Mouse (Mus musculus): ENCODE measurements around the gene Zdhhc20. TPM values are rescaled to one million over a fixed set of nuclear protein-coding genes. Genes with fewer than 3 reads are reported as not detected.

Gene Zdhhc20
- total and polyA plus RNA-seq, 3 experiments: 1.0 to 20.5 (median 19.7) TPM

DNA sequence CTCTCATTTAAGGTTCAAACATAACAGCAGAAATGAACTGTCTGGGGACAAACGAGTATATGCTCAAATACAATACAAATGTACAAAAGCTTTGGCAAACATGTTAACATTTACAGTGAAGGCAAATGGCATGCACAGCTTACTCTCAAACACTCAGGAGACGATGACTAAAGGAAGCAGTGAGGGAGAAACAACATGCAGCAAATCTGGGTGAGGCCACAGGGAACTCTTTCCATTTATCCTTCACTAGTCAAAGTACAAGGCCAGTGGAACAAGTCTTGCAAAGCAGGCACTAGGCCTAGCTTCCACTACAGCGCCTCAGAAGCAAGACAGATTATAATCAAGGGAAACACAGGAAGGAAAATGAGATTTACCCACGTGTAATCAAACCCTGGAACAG is 7.4 kb downstream of the Zdhhc20 start:
- ATAC-seq (ENCODE audit: extremely low read depth, insufficient number of reproducible peaks, low FRiP score, poor library complexity, severe bottlenecking): no peak
- Histone ChIP-seq H3K9me3 (replicated peaks) (no peaks in the 10 kb centered on the region), H3K4me1 (ENCODE audit: insufficient read depth, low read depth, low read length) (peaks cover 2% of the 10 kb centered on the region), H3K4me3 (ENCODE audit: low read depth, low read length) (no peak overlapping the region), H3K27me3 (ENCODE audit: insufficient read depth, low read length) (no peaks in the 10 kb centered on the region), H3K36me3 (replicated peaks) (peaks cover 20% of the 10 kb centered on the region)
- no peak for TF ChIP-seq POLR2AphosphoS5 (IDR thresholded peaks at IDR 0.05; ENCODE audit: insufficient replicate concordance, low read depth, low read length)
- TF ChIP-seq TAL1 (conservative IDR thresholded peaks at IDR 0.05; ENCODE audit: low read depth, low read length): no peak
- no peak for TF ChIP-seq CTCF (IDR thresholded peaks at IDR 0.05; ENCODE audit: low read depth, low read length)
- TF ChIP-seq GATA2 (IDR thresholded peaks at IDR 0.05; ENCODE audit: borderline replicate concordance, low read depth, low read length): no peak
- TF ChIP-seq GATA1 (IDR thresholded peaks at IDR 0.05; ENCODE audit: borderline replicate concordance, low read length): no peak
- DNase-seq (ENCODE audit: low spot score): no peak

DNA sequence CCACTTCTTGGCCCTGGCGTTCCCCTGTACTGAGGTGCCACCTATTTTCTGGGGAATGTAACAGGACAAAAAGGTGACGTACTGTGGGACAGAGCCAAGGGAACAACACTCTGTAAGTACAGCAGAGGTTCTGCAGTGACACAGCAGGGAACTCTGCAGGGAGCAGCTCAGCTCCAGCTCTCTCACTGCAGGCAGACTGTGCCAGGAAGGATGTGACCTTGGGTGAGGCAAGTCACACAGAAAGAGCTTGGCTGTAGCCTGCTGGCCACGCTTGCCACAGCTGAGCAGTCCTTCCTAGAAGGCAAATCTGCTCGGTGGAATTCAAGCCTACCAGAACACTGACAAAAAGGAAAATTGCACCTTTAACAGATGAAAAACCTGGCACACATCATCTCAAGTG is 8.3 kb downstream of the Zdhhc20 start:
- H3K4me1 ChIP-seq (ENCODE audit: insufficient read depth, low read depth, low read length): no peaks in the 10 kb centered on the region; the same call in 1 of the 2 replicates
- TF ChIP-seq GATA1 (IDR thresholded peaks at IDR 0.05; ENCODE audit: borderline replicate concordance, low read length) (no peak), TAL1 (conservative IDR thresholded peaks at IDR 0.05; ENCODE audit: low read depth, low read length) (no peak), CTCF (IDR thresholded peaks at IDR 0.05; ENCODE audit: low read depth, low read length) (no peak), GATA2 (IDR thresholded peaks at IDR 0.05; ENCODE audit: borderline replicate concordance, low read depth, low read length) (no peak), POLR2AphosphoS5 (IDR thresholded peaks at IDR 0.05; ENCODE audit: insufficient replicate concordance, low read depth, low read length) (no peak)
- no peak for ATAC-seq (ENCODE audit: extremely low read depth, insufficient number of reproducible peaks, low FRiP score, poor library complexity, severe bottlenecking)
- no peaks in the 10 kb centered on the region for H3K27me3 ChIP-seq (ENCODE audit: insufficient read depth, low read length)
- peaks cover 18% of the 10 kb centered on the region for H3K36me3 ChIP-seq (replicated peaks)
- no peak overlapping the region for H3K4me3 ChIP-seq (ENCODE audit: low read depth, low read length)
- no peaks in the 10 kb centered on the region for H3K9me3 ChIP-seq (replicated peaks)
- DNase-seq (ENCODE audit: low spot score): no peak

GRCm38 (mm10) chr14:57881074-57881473 is 9.0 kb downstream of the Zdhhc20 start:
- Histone ChIP-seq H3K4me3 (ENCODE audit: low read depth, low read length) (no peak overlapping the region), H3K36me3 (replicated peaks) (peaks cover 18% of the 10 kb centered on the region), H3K4me1 (ENCODE audit: insufficient read depth, low read depth, low read length) (no peaks in the 10 kb centered on the region; the same call in 1 of the 2 replicates), H3K9me3 (replicated peaks) (no peaks in the 10 kb centered on the region), H3K27me3 (ENCODE audit: insufficient read depth, low read length) (no peaks in the 10 kb centered on the region)
- no peak for TF ChIP-seq POLR2AphosphoS5 (IDR thresholded peaks at IDR 0.05; ENCODE audit: insufficient replicate concordance, low read depth, low read length)
- no peak for TF ChIP-seq GATA2 (IDR thresholded peaks at IDR 0.05; ENCODE audit: borderline replicate concordance, low read depth, low read length)
- no peak for TF ChIP-seq GATA1 (IDR thresholded peaks at IDR 0.05; ENCODE audit: borderline replicate concordance, low read length)
- TF ChIP-seq CTCF (IDR thresholded peaks at IDR 0.05; ENCODE audit: low read depth, low read length): no peak
- TF ChIP-seq TAL1 (conservative IDR thresholded peaks at IDR 0.05; ENCODE audit: low read depth, low read length): no peak
- ATAC-seq (ENCODE audit: extremely low read depth, insufficient number of reproducible peaks, low FRiP score, poor library complexity, severe bottlenecking): no peak
- no peak for DNase-seq (ENCODE audit: low spot score)

DNA sequence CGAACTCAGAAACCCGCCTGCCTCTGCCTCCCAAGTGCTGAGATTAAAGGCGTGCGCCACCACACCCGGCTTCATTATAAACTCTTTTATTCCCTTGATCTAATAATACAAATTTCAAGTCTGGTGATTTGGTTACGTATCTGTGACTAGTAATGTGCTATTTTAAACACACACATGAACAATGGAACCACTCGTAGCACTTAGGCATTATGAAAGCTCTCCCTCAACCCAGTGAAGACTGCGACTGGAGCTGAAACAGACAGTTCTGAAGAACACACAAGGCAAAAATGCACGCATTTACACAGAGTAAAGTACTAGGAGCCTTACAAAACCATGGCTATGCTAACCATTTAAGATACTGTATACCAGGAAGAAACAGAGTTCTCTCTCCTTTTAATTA is 12.2 kb downstream of the Zdhhc20 start:
- no peak for DNase-seq (ENCODE audit: low spot score)
- Histone ChIP-seq H3K4me3 (ENCODE audit: low read depth, low read length) (no peak overlapping the region), H3K27me3 (ENCODE audit: insufficient read depth, low read length) (no peaks in the 10 kb centered on the region), H3K9me3 (replicated peaks) (no peaks in the 10 kb centered on the region), H3K36me3 (replicated peaks) (peaks cover 13% of the 10 kb centered on the region), H3K4me1 (ENCODE audit: insufficient read depth, low read depth, low read length) (no peaks in the 10 kb centered on the region; the same call in 1 of the 2 replicates)
- no peak for ATAC-seq (ENCODE audit: extremely low read depth, insufficient number of reproducible peaks, low FRiP score, poor library complexity, severe bottlenecking)
- no peak for TF ChIP-seq CTCF (IDR thresholded peaks at IDR 0.05; ENCODE audit: low read depth, low read length)
- no peak for TF ChIP-seq GATA1 (IDR thresholded peaks at IDR 0.05; ENCODE audit: borderline replicate concordance, low read length)
- TF ChIP-seq GATA2 (IDR thresholded peaks at IDR 0.05; ENCODE audit: borderline replicate concordance, low read depth, low read length): no peak
- TF ChIP-seq POLR2AphosphoS5 (IDR thresholded peaks at IDR 0.05; ENCODE audit: insufficient replicate concordance, low read depth, low read length): no peak
- no peak for TF ChIP-seq TAL1 (conservative IDR thresholded peaks at IDR 0.05; ENCODE audit: low read depth, low read length)

DNA sequence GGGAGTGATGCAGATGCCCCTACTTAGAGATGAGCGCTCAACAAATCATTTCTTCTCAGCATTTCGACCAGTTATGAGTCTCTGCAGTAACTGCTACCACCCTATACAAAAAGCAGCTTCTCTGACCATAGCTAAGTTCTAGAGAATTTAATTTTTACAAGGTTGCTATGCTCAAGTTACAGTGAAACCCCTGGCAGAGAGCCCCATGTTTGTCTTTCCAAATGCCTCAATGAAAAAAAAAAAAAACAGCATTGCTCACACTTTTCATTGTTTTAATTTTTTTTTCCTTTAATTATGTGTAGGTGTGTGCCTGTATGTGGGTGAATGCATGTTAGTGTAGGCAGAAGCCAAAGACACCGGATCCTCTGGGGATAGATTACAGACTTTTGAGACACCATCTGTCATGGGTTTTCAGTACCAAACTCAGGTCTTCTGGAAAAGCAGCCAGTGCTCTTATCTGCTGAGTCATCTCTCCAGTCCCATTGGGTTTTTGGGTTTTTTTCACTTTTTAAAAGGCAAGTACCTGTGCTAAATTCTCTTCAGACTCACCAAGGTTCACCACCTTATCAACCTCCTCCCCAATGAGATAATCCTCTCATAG is 23.3 kb downstream of the Zdhhc20 start:
- peaks cover 37% of the 10 kb centered on the region for H3K36me3 ChIP-seq (replicated peaks)
- ATAC-seq (ENCODE audit: extremely low read depth, insufficient number of reproducible peaks, low FRiP score, poor library complexity, severe bottlenecking) (no peak), DNase-seq (ENCODE audit: low spot score) (no peak)
- no peak for TF ChIP-seq CTCF (IDR thresholded peaks at IDR 0.05; ENCODE audit: low read depth, low read length)
- TF ChIP-seq GATA1 (IDR thresholded peaks at IDR 0.05; ENCODE audit: borderline replicate concordance, low read length): no peak
- TF ChIP-seq POLR2AphosphoS5 (IDR thresholded peaks at IDR 0.05; ENCODE audit: insufficient replicate concordance, low read depth, low read length): no peak
- no peak for TF ChIP-seq TAL1 (conservative IDR thresholded peaks at IDR 0.05; ENCODE audit: low read depth, low read length)
- no peak for TF ChIP-seq GATA2 (IDR thresholded peaks at IDR 0.05; ENCODE audit: borderline replicate concordance, low read depth, low read length)
- H3K4me3 ChIP-seq (ENCODE audit: low read depth, low read length): no peak overlapping the region
- H3K9me3 ChIP-seq (replicated peaks): no peaks in the 10 kb centered on the region
- H3K4me1 ChIP-seq (ENCODE audit: insufficient read depth, low read depth, low read length): peaks cover 10% of the 10 kb centered on the region
- no peaks in the 10 kb centered on the region for H3K27me3 ChIP-seq (ENCODE audit: insufficient read depth, low read length)

- H3K9me3 ChIP-seq (replicated peaks): no peaks in the 10 kb centered on the region
- DNase-seq (ENCODE audit: low spot score): no peak
- no peaks in the 10 kb centered on the region for H3K27me3 ChIP-seq (ENCODE audit: insufficient read depth, low read length)
- H3K4me1 ChIP-seq (ENCODE audit: insufficient read depth, low read depth, low read length): peaks cover 13% of the 10 kb centered on the region
- H3K4me3 ChIP-seq (ENCODE audit: low read depth, low read length): no peak overlapping the region
- H3K36me3 ChIP-seq (replicated peaks): peaks cover 48% of the 10 kb centered on the region
- no peak for ATAC-seq (ENCODE audit: extremely low read depth, insufficient number of reproducible peaks, low FRiP score, poor library complexity, severe bottlenecking)
- no peak for TF ChIP-seq TAL1 (conservative IDR thresholded peaks at IDR 0.05; ENCODE audit: low read depth, low read length)
- no peak for TF ChIP-seq GATA2 (IDR thresholded peaks at IDR 0.05; ENCODE audit: borderline replicate concordance, low read depth, low read length)
- TF ChIP-seq CTCF (IDR thresholded peaks at IDR 0.05; ENCODE audit: low read depth, low read length): no peak
- TF ChIP-seq POLR2AphosphoS5 (IDR thresholded peaks at IDR 0.05; ENCODE audit: insufficient replicate concordance, low read depth, low read length): no peak
- TF ChIP-seq GATA1 (IDR thresholded peaks at IDR 0.05; ENCODE audit: borderline replicate concordance, low read length): no peak
These were observed 24.8 kb downstream of the Zdhhc20 start for GRCm38 (mm10) chr14:57865256-57865655.
